Mouse (Mus musculus) megakaryocyte, embryonic 14.5 days (primary cell): ENCODE results near the gene Cbr2. TPM values are rescaled to one million over a fixed set of nuclear protein-coding genes. Genes with fewer than 3 reads are reported as not detected.

ENCODE experiments used
- H3K27me3 ChIP-seq: replicated peaks from 2 replicates; pipeline ENCODE3; 2012; ENCODE audit warnings: inconsistent platforms
- H3K36me3 ChIP-seq: replicated peaks from 2 replicates; pipeline ENCODE3; 2012; ENCODE audit warnings: low read length, inconsistent platforms, mixed read lengths
- H3K4me1 ChIP-seq: 2 replicates; pipeline ENCODE4 v1.6.1; 2012; ENCODE audit warnings: inconsistent platforms
- H3K4me3 ChIP-seq: replicated peaks from 2 replicates; pipeline ENCODE3; 2012; ENCODE audit warnings: moderate library complexity, mild to moderate bottlenecking, inconsistent platforms
- H3K9me3 ChIP-seq: 2 replicates; pipeline ENCODE4 v1.6.1; 2012; ENCODE audit warnings: inconsistent platforms
- FLI1 ChIP-seq: IDR thresholded peaks from 2 replicates; pipeline ENCODE4 v1.6.1; 2012; ENCODE audit warnings: low read length, inconsistent platforms, mixed read lengths
- GATA1 ChIP-seq: IDR thresholded peaks from 3 replicates; pipeline ENCODE4 v1.6.1; 2012; ENCODE audit warnings: mixed read lengths, low read length, inconsistent platforms, borderline replicate concordance
- polyA plus RNA-seq: library from polyadenylated mRNA; stranded (reverse); fragments of >175 nt; gene quantifications from 2 replicates; pipeline ENCODE4 v1.2.3, GENCODE M21; 2012; ENCODE audit warnings: low replicate concordance; ENCODE audit not compliant: insufficient read depth

Gene Cbr2
- polyA plus RNA-seq, 1 experiment = 2.1 TPM

DNA sequence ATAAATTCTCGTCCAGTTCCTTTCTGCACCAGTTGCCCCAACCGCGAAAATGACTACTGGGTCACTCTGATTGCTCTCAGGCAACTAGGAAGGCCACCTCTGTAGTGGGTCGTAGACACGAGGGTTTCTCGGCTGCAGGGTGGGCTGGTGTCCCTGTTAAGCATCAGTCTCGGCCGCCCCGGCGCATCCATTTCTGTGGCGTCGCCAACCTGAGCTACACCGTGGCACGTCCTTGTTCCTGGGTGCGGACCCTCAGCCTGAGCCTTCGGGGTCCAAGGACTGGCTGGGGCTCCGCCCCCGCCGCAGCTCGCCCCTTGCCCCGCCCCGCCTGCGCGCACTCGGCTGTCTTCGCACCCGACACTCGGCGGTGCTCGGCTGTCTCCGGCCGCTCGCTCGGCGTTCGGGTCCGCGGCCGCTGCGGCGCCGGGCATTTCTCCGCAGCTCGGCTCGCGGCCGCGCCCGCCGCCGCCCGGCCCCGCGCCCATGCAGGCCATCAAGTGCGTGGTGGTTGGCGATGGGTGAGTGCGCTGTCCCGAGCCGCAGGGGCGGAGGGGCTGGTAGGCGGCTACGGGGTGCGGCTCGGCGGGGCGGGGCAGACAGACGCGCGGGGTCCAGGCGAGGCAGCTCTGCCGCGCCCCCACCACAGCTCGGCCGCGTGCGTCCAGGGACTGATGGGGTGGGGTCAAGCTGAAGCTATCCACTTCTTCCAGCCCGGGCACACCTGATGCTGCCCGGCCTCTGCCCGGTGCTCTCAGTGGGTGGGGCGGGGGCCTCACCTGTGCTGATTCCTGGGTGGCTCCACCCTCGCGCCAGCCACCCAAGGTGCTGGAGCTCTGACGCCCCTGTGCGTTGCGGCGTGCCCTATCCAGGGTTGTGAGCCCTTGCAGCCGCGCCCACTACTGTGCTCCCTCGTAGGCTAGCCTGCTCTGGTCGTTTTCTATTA lies 10.5 kb downstream of the Cbr2 start, which contains the start of gene Rac3:
Gene Rac3, plus strand, starts transcription at position 347 of the 943 bp plus-strand sequence.
- TF ChIP-seq GATA1 (no peak), FLI1 (no peak)
- Histone ChIP-seq H3K9me3 (no peaks in the 10 kb centered on the region), H3K36me3 (peaks cover 71% of the 10 kb centered on the region), H3K27me3 (peaks cover 30% of the 10 kb centered on the region), H3K4me3 (peak within 1 kb of the TSS; percentile 88), H3K4me1 (peaks cover 44% of the 10 kb centered on the region)

DNA sequence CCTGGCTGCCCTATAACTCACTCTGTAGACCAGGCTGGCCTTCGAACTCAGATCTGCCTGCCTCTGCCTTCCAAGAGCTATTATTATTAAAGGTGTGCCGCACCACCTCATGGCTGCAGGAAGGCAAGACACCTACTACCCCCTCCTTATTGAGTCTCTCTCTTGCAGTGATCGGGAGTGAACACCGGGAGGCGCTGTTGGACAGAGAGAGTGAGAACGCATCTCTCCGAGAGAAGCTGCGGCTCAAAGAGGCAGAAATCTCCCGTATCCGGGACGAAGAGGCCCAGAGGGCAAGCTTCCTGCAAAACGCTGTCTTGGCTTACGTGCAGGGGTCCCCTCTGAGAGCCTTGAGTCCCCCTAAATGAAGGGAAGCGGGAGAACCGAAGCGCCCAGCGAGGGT lies 11.5 kb downstream of the Cbr2 start:
- Histone ChIP-seq H3K27me3 (peaks cover 30% of the 10 kb centered on the region), H3K4me1 (peaks cover 42% of the 10 kb centered on the region), H3K9me3 (no peaks in the 10 kb centered on the region), H3K36me3 (peaks cover 72% of the 10 kb centered on the region), H3K4me3 (peak overlapping the region; percentile 88)
- TF ChIP-seq GATA1 (no peak), FLI1 (no peak)

- H3K36me3 ChIP-seq = peaks cover 72% of the 10 kb centered on the region
- peaks cover 43% of the 10 kb centered on the region for H3K4me1 ChIP-seq
- TF ChIP-seq GATA1 = no peak
- no peak for TF ChIP-seq FLI1
- no peak overlapping the region for H3K4me3 ChIP-seq
- no peaks in the 10 kb centered on the region for H3K9me3 ChIP-seq
- peaks cover 28% of the 10 kb centered on the region for H3K27me3 ChIP-seq
Measured at GRCm38 (mm10) chr11:120719841-120720376, 12.0 kb downstream of the Cbr2 start.

GRCm38 (mm10) chr11:120719242-120719641 lies 12.7 kb downstream of the Cbr2 start:
- Histone ChIP-seq H3K9me3 (no peaks in the 10 kb centered on the region), H3K27me3 (peaks cover 28% of the 10 kb centered on the region), H3K36me3 (peaks cover 68% of the 10 kb centered on the region), H3K4me1 (peaks cover 50% of the 10 kb centered on the region), H3K4me3 (no peak overlapping the region)
- TF ChIP-seq FLI1 (no peak), GATA1 (no peak)

DNA sequence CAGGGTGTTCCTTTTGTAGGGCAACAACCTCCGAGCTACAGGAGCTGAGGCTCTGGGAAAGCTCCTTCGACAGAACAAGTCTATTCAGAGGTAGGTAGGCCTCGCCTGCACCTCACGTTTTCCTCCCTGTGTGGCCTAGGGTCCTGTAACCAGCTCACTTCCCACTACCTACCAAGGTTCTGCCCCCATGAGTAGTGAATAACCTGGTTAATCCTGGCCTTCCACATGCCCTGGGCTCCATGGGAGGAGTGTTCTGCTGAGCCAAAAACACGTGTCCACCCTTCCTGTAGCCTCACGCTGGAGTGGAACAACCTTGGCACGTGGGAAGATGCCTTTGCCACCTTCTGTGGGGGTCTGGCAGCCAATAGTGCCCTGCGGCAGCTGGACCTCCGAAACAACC lies 16.8 kb downstream of the Cbr2 start:
- no peak for TF ChIP-seq GATA1
- TF ChIP-seq FLI1 = no peak
- Histone ChIP-seq H3K4me1 (peaks cover 53% of the 10 kb centered on the region), H3K4me3 (peak overlapping the region; percentile 96), H3K9me3 (no peaks in the 10 kb centered on the region), H3K27me3 (no peaks in the 10 kb centered on the region), H3K36me3 (peaks cover 73% of the 10 kb centered on the region)

DNA sequence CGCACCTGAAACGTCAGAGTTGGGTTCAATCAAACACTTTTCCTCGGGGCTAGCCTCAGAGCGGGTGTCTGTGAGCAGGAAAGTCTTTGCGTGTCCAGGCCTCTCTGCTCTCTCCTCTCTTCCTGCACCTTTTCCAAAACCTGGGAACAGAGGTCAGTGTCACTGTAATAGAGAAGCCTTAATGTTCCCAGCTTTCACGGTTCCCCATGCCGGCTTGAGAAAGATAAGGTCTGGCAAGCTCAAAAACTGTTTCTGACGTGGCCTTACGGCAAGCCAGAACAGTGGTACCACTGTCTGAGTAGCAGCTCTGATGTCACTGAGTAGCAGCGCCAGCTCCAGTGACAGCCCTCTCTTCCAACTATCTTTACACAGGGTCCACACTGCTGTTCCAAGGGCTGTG lies 17.4 kb downstream of the Cbr2 start:
- H3K9me3 ChIP-seq = no peaks in the 10 kb centered on the region
- H3K27me3 ChIP-seq = no peaks in the 10 kb centered on the region
- peaks cover 73% of the 10 kb centered on the region for H3K36me3 ChIP-seq
- H3K4me3 ChIP-seq = peak overlapping the region; percentile 96
- H3K4me1 ChIP-seq = peaks cover 53% of the 10 kb centered on the region
- TF ChIP-seq FLI1 (no peak), GATA1 (no peak)

DNA sequence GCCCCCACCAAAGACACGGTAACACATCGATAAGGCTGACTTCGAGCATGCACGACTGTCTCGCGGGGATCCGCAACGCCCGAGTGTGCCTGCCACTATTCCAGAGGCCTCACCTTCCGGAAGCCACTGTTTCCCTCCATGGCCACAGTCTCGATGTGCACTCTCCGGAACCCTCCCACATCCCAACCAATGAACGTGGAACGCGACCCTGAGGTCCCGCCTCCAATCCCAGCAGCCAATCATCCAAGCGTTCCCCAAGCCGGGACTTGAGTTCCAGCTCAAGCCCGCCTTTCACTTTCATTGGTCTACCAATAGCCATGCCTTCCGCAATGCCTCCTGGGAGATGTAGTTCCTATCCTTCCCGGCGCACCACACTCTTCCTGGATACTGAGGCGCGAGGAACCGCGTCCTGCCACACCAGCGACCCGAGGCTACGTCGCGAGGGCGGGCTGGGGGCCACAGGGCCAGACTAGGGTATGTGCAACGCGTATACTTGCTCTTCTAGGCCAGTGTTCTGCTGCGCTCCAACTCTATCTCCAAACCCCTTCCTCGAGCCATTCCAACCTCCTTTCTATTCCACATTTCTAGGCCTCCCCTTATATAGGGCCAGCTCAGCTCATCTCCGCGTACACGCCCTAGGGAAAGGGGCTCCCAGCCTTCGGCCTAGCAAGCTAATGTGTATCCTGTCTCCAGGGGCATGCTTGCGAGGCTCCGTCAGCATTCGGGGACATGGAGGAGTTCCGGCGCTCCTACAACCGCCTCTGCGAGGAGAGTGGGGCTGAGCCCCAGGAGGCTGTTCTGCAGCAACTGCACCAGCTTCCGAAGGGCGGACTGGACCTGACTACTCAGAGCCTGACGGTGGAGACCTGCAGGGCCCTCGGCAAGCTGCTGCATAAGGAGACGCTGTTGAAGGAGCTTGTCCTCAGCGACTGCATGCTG lies 18.1 kb downstream of the Cbr2 start, which contains the start of the genes Cenpx and Lrrc45:
Gene Cenpx, minus strand, starts transcription at position 159 of the 939 bp plus-strand sequence.
Gene Lrrc45, plus strand, starts transcription at position 346 of the 939 bp plus-strand sequence.
- Histone ChIP-seq H3K4me1 (peaks cover 53% of the 10 kb centered on the region), H3K4me3 (peak within 1 kb of the TSS; percentile 96), H3K36me3 (peaks cover 73% of the 10 kb centered on the region), H3K9me3 (no peaks in the 10 kb centered on the region), H3K27me3 (no peaks in the 10 kb centered on the region)
- TF ChIP-seq FLI1 (no peak; the same call in 1 of the 2 replicates), GATA1 (no peak)

DNA sequence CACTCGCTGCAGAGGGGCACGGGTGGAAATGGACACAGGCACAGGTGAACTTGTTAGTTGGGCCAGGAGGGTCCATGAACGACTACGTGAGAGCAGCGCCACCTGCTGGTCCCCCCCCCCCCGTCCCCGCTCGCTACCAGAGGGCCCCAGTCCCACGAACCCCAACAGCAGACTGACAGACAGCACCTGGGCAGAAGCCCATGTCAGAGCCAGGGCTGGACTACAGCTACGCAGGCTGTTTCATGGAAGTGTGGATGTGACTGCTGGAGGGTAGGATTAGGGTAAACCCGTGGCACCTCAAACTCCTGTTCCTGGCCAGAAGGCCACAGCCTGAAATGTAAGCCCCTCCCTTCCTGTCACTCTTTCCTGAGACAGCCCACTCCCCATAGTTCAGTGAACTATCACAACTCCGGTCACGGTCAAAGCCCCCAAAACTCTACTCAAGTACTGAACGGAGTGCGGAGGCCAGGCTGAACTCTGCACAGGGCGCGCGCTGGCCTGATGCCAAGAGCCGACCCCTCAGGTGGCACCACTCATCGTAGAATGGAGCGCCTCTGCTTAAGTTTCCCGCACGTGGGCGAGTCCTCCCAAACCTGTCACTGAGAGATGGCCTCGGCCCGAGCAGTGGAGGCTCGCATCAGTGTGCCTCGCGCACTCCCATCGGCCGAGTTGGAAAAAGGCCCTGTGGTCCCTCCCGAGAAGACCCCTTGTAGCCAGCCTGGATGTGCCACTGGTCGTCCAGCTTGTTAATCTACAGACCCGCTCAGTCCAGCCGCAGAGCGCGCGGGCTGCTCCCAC lies 18.9 kb downstream of the Cbr2 start:
- H3K9me3 ChIP-seq = no peaks in the 10 kb centered on the region
- H3K27me3 ChIP-seq = no peaks in the 10 kb centered on the region
- peaks cover 73% of the 10 kb centered on the region for H3K36me3 ChIP-seq
- TF ChIP-seq FLI1 (no peak), GATA1 (no peak)
- H3K4me3 ChIP-seq = peak overlapping the region; percentile 96
- peaks cover 58% of the 10 kb centered on the region for H3K4me1 ChIP-seq

DNA sequence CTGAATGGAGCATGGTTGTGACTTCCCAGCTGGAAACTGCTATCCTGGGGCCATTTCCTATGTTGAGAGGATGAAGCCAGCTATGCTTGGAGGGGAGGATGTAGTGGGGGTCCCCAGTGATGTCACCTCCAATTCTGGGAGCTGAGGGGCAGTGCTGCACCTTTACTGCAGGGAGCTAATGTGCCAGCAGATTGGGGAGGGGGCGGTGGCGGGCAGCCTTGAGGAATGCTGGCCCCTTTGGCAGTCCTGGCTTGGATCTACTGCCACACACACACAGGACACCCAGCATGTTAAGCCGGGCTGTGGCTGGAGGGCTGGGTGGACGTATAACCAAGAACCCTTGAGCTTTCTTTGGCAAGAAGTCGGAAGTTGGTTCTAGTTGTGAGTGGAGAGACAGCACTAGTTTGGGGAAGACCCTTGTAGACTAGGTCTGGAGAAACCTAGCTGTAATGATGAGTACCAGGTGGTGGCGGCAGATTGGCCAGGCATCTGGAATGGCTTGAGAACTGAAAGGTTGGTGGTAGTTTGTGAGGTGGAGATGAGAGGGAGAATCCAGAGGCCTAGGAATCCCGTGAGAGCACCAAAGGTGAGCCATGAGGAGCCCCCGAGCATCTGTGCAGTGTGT lies 19.8 kb downstream of the Cbr2 start:
- H3K4me3 ChIP-seq = no peak overlapping the region
- H3K36me3 ChIP-seq = peaks cover 68% of the 10 kb centered on the region
- no peak for TF ChIP-seq GATA1
- no peak for TF ChIP-seq FLI1
- no peaks in the 10 kb centered on the region for H3K27me3 ChIP-seq
- no peaks in the 10 kb centered on the region for H3K9me3 ChIP-seq
- H3K4me1 ChIP-seq = peaks cover 54% of the 10 kb centered on the region
